Mouse (Mus musculus): ENCODE data around the gene Clk3.

- TF ChIP-seq CTCF (IDR thresholded peaks at IDR 0.05; ENCODE audit: control insufficient read depth, insufficient read depth, insufficient replicate concordance, low read depth, low read length) (no peak), POLR2A (IDR thresholded peaks at IDR 0.05; ENCODE audit: control insufficient read depth, low read depth, low read length) (no peak)
These were observed 24.1 kb upstream of the Clk3 start for GRCm38 (mm10) chr9:57789733-57790132.
